Mouse (Mus musculus) liver, embryonic 12.5 days (tissue): ENCODE results near the gene Chst11. TPM values are rescaled to one million over a fixed set of nuclear protein-coding genes. Genes with fewer than 3 reads are reported as not detected.

Source experiments
- polyA plus RNA-seq: library from polyadenylated mRNA; unstranded; fragments of >200 nt; fragmentation: Nextera tagmentation; extraction: Ambion mirVana; gene quantifications from 2 replicates; pipeline ENCODE4 v1.2.1, GENCODE M21; 2016

The Chst11 gene
- polyA plus RNA-seq, 1 experiment from 2014 or later: 1.9 TPM

Other genes with a start within 250 kb of the Chst11 start
- 39.4 and 40.4 TPM in 2 replicates for gene Nfyb, start 221.4 kb upstream of the Chst11 start, polyA plus RNA-seq
- gene Txnrd1, start 151.5 kb upstream of the Chst11 start, polyA plus RNA-seq: 106 and 108 TPM in 2 replicates
- gene Eid3, start 118.9 kb upstream of the Chst11 start, polyA plus RNA-seq: 0.19 and 0.39 TPM in 2 replicates